Mouse (Mus musculus): ENCODE data around the gene Smyd5.

DNA sequence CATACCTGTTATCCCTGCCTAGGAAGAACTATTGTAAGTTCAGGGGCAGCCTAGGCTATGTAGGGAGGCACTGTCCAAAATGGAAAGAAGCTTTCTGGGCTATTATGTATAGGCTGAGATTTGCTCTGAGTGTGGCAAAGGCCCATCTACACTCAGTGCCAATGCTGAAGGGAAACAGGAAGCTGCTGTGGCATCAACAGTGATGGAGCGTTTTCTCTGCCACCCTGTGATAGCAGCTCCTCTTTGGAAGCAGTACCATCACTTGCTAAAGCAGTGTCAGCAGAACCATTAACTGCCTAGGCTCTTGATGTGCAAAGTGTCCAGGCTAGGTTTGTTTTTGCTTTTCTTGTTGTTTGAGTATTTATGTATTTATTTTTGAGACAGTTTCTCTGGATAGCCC is 4.4 kb downstream of the Smyd5 start:
- no peak for TF ChIP-seq CTCF (conservative IDR thresholded peaks at IDR 0.05; ENCODE audit: low read length)
- TF ChIP-seq NANOG (IDR thresholded peaks at IDR 0.05; ENCODE audit: borderline replicate concordance, low read length) = no peak
